Mouse (Mus musculus): ENCODE data around the gene Arid2. TPM values are rescaled to one million over a fixed set of nuclear protein-coding genes. Genes with fewer than 3 reads are reported as not detected.

Arid2 gene
- polyA plus RNA-seq, 1 experiment = 30.4 TPM

- no peak for TF ChIP-seq GATA1 (IDR thresholded peaks at IDR 0.05; ENCODE audit: low read length)
Measured at GRCm38 (mm10) chr15:96418161-96418560, 130.8 kb downstream of the Arid2 start.

- no peak for TF ChIP-seq GATA1 (IDR thresholded peaks at IDR 0.05; ENCODE audit: low read length)
Measured at GRCm38 (mm10) chr15:96419920-96420319, 132.6 kb downstream of the Arid2 start.

- no peak for TF ChIP-seq GATA1 (IDR thresholded peaks at IDR 0.05; ENCODE audit: low read length)
Measured at GRCm38 (mm10) chr15:96434202-96434601, 146.9 kb downstream of the Arid2 start.

- no peak for TF ChIP-seq GATA1 (IDR thresholded peaks at IDR 0.05; ENCODE audit: low read length)
Measured at GRCm38 (mm10) chr15:96446785-96447184, 159.5 kb downstream of the Arid2 start.

- no peak for TF ChIP-seq GATA1 (IDR thresholded peaks at IDR 0.05; ENCODE audit: low read length)
Measured at GRCm38 (mm10) chr15:96448656-96449299, 161.5 kb downstream of the Arid2 start.

GRCm38 (mm10) chr15:96453346-96453745, 166.0 kb downstream of the Arid2 start:
- TF ChIP-seq GATA1 (IDR thresholded peaks at IDR 0.05; ENCODE audit: low read length) = no peak

Other genes starting within 250 kb of the Arid2 start
- gene Scaf11, start 173.3 kb downstream of the Arid2 start, polyA plus RNA-seq (2012) = 35.8 and 41.3 TPM in 2 replicates

All from G1E-ER4 (cell line).